Mouse (Mus musculus) midbrain, embryonic 11.5 days (tissue): ENCODE results near the gene Kif22. TPM values are rescaled to one million over a fixed set of nuclear protein-coding genes. Genes with fewer than 3 reads are reported as not detected.

ENCODE experiments used
- ATAC-seq: fragments of 200-750 bp; cut with Nextera tagmentation; 2 replicates; pipeline ENCODE4 v1.8.0; 2017; ENCODE audit warnings: moderate TSS enrichment, moderate library complexity; ENCODE audit not compliant: low FRiP score
- DNase-seq: peaks from one replicate; pipeline ENCODE4 v3.0.0; 2015; ENCODE audit warnings: low spot score; ENCODE audit errors: missing footprints
- H3K27ac ChIP-seq: fragments of 300-500 bp; sonication (generic); 2 replicates; pipeline ENCODE4 v1.5.1; 2014; ENCODE audit warnings: low read depth, low read length
- H3K27me3 ChIP-seq: fragments of 300-500 bp; sonication (generic); 2 replicates; pipeline ENCODE4 v1.6.1; 2014; ENCODE audit warnings: mild to moderate bottlenecking, low read length, moderate library complexity, mixed read lengths; ENCODE audit not compliant: control insufficient read depth, insufficient read depth
- H3K36me3 ChIP-seq: fragments of 300-500 bp; sonication (generic); 2 replicates; pipeline ENCODE4 v1.6.1; 2014; ENCODE audit warnings: mild to moderate bottlenecking, low read length, moderate library complexity, mixed read lengths; ENCODE audit not compliant: control insufficient read depth, insufficient read depth
- H3K4me1 ChIP-seq: fragments of 300-500 bp; sonication (generic); 2 replicates; pipeline ENCODE4 v1.6.1; 2014; ENCODE audit warnings: low read length; ENCODE audit not compliant: control insufficient read depth, insufficient read depth
- H3K4me2 ChIP-seq: fragments of 300-500 bp; sonication (generic); 2 replicates; pipeline ENCODE4 v1.6.1; 2014; ENCODE audit warnings: mild to moderate bottlenecking, moderate library complexity
- H3K4me3 ChIP-seq: fragments of 300-500 bp; sonication (generic); 2 replicates; pipeline ENCODE4 v1.5.1; 2014; ENCODE audit warnings: low read depth, low read length
- H3K9ac ChIP-seq: fragments of 300-500 bp; sonication (generic); 2 replicates; pipeline ENCODE4 v1.6.1; 2014; ENCODE audit warnings: low read length
- H3K9me3 ChIP-seq: fragments of 300-500 bp; sonication (generic); 2 replicates; pipeline ENCODE4 v1.6.1; 2016; ENCODE audit warnings: low read length; ENCODE audit not compliant: control insufficient read depth
- WGBS: fragments of 180-500 bp; shearing (Covaris S2); extraction: QIAGEN DNeasy Blood & Tissue Kit; methylation state at CpG from one replicate; pipeline ENCODE4 v1.1.7; 2014; 5-methylcytosine and 5-hydroxymethylcytosine counted together
- polyA plus RNA-seq: library from polyadenylated mRNA; unstranded; fragments of >200 nt; fragmentation: Nextera tagmentation; extraction: Ambion mirVana; gene quantifications from 2 replicates; pipeline ENCODE4 v1.2.1, GENCODE M21; 2014

Gene Kif22
- polyA plus RNA-seq, 1 experiment from 2014 or later: 195 TPM

DNA sequence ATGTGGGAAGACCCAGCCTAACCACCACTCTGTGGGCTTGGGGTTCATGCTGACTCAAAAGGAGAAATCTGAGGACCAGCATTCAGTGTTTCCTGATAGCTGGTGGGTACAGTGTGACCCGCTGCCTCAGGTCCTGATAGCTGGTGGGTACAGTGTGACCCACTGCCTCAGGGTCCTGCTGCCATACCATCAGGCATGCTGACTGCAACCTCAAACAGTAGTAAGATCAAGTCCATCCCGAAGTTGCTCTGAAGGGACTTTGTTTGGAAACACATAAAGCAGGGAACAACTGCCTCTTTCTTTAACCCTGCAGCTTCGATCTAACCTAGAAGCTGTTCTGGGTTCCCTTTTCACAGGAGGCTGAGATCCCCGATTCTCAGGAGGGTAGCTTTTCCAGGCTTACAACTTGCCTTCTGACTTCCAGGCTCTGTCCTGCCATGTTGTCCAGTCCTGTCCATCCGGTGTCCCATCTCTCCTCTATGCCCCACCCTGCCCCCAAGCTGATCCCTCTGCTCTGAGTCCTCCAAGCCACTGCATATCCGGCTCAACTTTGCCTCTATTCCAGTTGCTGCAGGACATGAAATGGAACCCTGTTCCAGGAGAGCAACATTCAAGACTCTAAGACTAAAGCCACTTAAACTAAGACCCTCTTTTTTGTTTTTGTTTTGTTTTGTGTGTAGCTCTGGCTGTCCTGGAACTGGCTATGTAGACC lies 34.8 kb downstream of the Kif22 start:
- Histone ChIP-seq H3K4me2 (no peak overlapping the region), H3K27ac (no peak overlapping the region), H3K9ac (no peak overlapping the region), H3K4me3 (no peak overlapping the region), H3K4me1 (no peaks in the 10 kb centered on the region), H3K9me3 (no peaks in the 10 kb centered on the region), H3K27me3 (no peaks in the 10 kb centered on the region), H3K36me3 (no peaks in the 10 kb centered on the region)
- DNase-seq: no peak
- 83% methylated on average over 6 of the region's 6 CpGs for WGBS
- ATAC-seq: no peak

DNA sequence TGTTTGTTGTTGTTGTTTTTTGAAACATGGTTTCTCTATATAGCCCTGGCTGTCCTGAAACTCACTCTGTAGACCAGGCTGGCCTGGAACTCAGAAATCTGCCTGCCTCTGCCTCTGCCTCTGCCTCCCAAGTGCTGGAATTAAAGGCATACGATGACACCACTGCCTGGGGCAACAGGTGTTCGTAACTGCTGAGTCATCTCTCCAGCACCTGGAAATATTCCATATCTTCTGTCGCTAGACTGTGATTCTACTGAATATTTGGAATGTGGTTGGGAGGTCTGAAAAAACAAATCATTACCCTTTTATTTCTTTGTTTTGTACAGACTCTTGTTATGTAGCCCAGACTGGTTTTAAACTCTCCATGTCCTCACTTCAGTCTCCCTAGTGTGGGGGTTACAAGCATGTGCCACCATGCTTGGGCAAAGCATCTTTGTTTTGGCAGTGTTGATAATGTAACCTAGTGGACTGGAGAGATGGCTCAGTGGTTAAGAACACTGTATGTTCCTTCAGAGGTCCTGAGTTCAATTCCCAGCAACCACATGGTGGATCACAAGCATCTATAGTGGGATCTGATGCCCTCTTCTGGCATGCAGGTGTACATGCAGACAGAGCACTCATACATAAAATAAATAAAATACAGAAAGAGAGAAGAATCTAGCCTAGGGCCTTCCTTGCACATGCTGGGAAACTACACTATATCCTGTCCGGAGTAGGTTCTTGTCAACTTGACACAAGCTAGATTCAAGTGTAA lies 38.0 kb downstream of the Kif22 start:
- WGBS: 92% methylated on average over 4 of the region's 4 CpGs
- H3K27ac ChIP-seq: no peak overlapping the region
- H3K27me3 ChIP-seq: no peaks in the 10 kb centered on the region
- DNase-seq: no peak
- H3K9ac ChIP-seq: no peak overlapping the region
- no peaks in the 10 kb centered on the region for H3K36me3 ChIP-seq
- no peaks in the 10 kb centered on the region for H3K4me1 ChIP-seq
- no peak overlapping the region for H3K4me3 ChIP-seq
- no peak for ATAC-seq
- H3K4me2 ChIP-seq: no peak overlapping the region
- H3K9me3 ChIP-seq: no peaks in the 10 kb centered on the region

DNA sequence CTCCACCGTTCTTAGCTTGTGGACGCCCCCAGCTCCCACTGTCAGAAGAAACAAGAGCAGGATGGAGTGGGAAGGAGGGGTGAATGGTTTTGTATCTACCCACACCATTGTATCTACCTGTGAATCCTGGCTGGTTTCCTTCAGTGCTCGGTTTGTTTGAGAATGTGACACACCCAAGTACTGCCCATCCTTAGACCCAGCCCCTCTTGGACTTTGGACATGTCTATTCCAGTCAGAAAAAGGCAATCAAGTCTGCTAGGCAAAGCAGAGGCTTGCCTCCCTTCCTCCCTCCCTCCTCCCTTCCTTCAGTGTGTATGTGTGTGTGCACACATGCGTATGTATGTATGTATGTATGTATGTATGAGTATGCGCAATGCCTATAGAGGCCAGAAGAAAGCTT lies 38.7 kb downstream of the Kif22 start:
- Histone ChIP-seq H3K9me3 (no peaks in the 10 kb centered on the region), H3K4me2 (no peak overlapping the region), H3K4me3 (no peak overlapping the region), H3K27ac (no peak overlapping the region), H3K36me3 (no peaks in the 10 kb centered on the region), H3K27me3 (no peaks in the 10 kb centered on the region), H3K4me1 (no peaks in the 10 kb centered on the region), H3K9ac (no peak overlapping the region)
- ATAC-seq: no peak
- no peak for DNase-seq
- 88% methylated on average over 5 of the region's 5 CpGs for WGBS

DNA sequence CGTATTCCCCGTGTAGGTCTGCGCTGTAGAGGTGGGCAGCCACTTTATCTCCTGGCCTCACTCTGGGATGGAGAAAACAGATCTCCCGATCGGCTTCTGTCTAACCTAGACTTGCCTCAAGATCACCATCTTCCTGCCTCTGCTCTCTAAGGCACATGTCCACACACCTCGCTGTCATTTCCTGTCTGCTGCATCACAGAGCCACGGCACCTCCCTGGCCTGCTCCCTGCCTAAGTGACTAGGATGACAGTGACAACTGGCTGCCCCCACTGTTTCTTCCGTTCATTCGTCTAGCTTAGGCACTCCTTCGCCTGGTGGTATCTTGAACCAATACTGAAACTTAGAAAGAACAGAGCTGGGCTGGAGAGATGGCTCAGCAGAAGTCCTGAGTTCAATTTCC lies 42.7 kb downstream of the Kif22 start:
- Histone ChIP-seq H3K9me3 (no peaks in the 10 kb centered on the region; the same call in 1 of the 2 replicates), H3K9ac (no peak overlapping the region), H3K27me3 (no peaks in the 10 kb centered on the region), H3K4me1 (no peaks in the 10 kb centered on the region), H3K36me3 (no peaks in the 10 kb centered on the region), H3K4me3 (no peak overlapping the region), H3K4me2 (no peak overlapping the region), H3K27ac (no peak overlapping the region)
- no peak for ATAC-seq
- peak; percentile 70 for DNase-seq
- WGBS: 85% methylated on average over 10 of the region's 10 CpGs

DNA sequence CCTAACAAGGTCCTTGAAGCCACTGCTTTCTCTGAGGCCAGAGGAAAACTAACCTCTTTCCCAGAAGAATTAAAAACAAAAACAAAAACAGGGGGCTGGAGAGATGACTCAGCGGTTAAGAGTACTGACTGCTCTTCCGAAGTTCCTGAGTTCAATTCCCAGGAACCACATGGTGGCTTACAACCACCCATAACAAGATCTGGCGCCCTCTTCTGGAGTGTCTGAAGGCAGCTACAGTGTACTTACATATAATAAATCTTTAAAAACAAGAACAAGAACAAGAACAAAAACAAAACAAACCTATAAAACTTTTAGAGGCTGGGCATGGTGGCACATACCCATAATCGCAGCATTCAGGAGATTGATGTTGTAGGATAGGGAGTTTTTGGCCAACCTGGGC lies 45.8 kb downstream of the Kif22 start:
- no peak overlapping the region for H3K27ac ChIP-seq
- ATAC-seq: no peak
- no peaks in the 10 kb centered on the region; the same call in 1 of the 2 replicates for H3K9me3 ChIP-seq
- no peaks in the 10 kb centered on the region for H3K4me1 ChIP-seq
- no peak overlapping the region for H3K4me3 ChIP-seq
- WGBS: 79% methylated on average over 4 of the region's 4 CpGs
- no peak overlapping the region for H3K4me2 ChIP-seq
- no peaks in the 10 kb centered on the region for H3K36me3 ChIP-seq
- no peak overlapping the region for H3K9ac ChIP-seq
- H3K27me3 ChIP-seq: no peaks in the 10 kb centered on the region
- no peak for DNase-seq

DNA sequence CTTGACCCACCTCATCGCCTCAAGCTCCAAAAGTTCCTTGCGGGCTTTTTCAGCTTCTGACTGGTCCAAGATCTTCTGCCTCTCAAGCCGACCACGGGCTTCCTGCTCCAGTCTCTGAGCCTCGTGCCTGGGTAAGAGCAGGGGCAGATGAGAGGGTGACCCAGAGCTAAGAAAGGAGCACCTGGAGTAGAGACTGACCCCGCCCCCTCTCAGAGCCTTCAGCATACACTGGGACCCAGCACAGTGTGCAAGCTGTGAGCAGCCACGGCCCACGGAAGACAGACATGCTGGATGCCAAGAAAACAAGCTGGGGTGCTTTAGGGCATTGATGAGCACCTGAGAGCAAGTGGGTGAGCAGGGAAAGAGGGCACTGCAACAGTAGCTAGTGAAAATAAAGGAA lies 53.5 kb downstream of the Kif22 start:
- ATAC-seq: no peak
- WGBS: 70% methylated on average over 8 of the region's 8 CpGs
- H3K4me3 ChIP-seq: no peak overlapping the region
- H3K4me1 ChIP-seq: no peaks in the 10 kb centered on the region
- no peak for DNase-seq
- H3K9me3 ChIP-seq: no peaks in the 10 kb centered on the region
- no peaks in the 10 kb centered on the region for H3K36me3 ChIP-seq
- no peak overlapping the region for H3K9ac ChIP-seq
- no peaks in the 10 kb centered on the region for H3K27me3 ChIP-seq
- no peak overlapping the region for H3K4me2 ChIP-seq
- no peak overlapping the region for H3K27ac ChIP-seq

DNA sequence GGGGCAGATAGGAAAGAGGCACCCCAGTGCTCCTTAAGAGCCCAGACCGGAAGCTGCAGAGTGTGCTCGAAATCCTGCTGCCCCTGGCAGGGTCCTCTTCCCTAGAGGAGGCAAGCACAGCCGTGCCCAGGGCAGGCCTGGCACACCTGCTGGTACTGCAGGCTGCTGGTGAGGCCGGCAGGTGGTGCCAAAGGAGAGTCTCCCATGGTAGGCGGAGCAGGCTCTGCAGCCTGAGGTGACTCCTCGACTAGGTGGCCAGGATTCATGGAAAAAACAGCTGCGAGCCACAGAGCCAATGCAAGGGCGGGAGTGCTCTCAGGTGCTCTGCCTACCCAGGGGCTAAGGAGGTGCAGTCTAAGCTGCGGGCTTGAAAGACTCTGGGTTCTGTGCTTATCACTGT lies 56.0 kb downstream of the Kif22 start:
- H3K36me3 ChIP-seq: no peaks in the 10 kb centered on the region
- no peak overlapping the region for H3K27ac ChIP-seq
- H3K9me3 ChIP-seq: no peaks in the 10 kb centered on the region
- H3K4me1 ChIP-seq: no peaks in the 10 kb centered on the region
- no peak overlapping the region for H3K9ac ChIP-seq
- H3K4me3 ChIP-seq: no peak overlapping the region
- H3K27me3 ChIP-seq: no peaks in the 10 kb centered on the region
- no peak for ATAC-seq
- WGBS: 51% methylated on average over 9 of the region's 9 CpGs
- H3K4me2 ChIP-seq: no peak overlapping the region
- DNase-seq: no peak

DNA sequence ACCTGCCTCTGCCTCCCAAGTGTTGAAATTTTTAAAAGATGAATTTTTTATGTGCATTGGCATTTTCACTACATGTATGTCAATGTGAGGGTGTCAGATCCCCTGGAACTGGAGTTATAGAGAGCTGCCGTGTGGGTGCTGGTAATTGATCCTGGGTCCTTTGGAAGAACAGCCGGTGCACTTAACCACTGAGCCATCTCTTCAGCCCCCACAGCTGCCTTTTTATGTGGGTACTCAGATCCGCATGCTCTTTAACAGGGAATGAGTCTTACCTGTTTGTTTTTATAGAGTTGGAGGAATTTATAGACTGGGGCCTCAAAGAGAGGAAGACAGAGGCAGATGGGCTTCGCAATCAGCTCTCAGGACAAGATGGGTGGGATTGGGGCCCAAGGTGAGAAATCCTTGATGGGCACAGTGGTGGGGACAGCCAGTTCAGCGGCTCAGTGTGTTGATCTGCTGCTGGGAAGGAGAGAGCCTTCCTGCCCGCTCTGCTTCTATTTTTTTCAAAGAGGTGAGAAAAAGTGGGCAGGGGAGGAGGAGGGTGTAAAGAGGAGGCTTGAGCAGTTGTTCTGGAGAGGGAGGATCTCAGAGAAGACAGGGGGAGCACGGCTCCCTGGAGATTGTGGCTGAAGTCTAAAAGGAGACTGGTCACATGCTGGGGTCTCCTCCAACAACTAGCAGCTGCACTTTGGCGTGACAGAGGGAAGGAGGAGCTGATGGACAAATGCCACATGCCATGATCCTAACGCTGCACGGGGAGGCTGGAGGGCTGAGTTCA lies 57.4 kb downstream of the Kif22 start:
- Histone ChIP-seq H3K4me3 (no peak overlapping the region), H3K4me2 (no peak overlapping the region), H3K36me3 (peaks cover 4% of the 10 kb centered on the region), H3K9ac (no peak overlapping the region), H3K4me1 (no peaks in the 10 kb centered on the region), H3K9me3 (no peaks in the 10 kb centered on the region), H3K27me3 (no peaks in the 10 kb centered on the region), H3K27ac (no peak overlapping the region)
- ATAC-seq (no peak), DNase-seq (no peak)
- WGBS: 61% methylated on average over 10 of the region's 10 CpGs

DNA sequence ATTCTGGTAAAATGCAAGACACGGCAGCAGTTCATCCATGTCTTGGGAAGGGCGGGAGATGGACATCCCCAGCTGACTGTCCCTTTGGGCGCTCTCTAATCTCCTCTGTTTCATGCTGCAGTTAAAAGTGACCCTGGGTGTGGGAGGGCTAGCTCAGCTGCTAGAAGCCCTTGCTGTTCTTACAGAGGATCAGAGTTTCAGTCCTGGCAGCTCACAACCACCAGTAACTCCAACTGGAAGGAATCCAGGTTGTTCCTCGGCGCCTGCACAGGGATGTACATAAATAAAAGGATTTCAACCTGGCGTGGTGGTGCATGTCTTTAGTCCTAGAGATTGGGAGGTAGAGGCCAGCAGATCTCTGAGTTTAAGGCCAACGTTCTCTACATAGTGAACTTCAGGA lies 59.2 kb downstream of the Kif22 start:
- Histone ChIP-seq H3K27ac (no peak overlapping the region), H3K27me3 (no peaks in the 10 kb centered on the region), H3K9ac (no peak overlapping the region), H3K4me1 (no peaks in the 10 kb centered on the region), H3K9me3 (no peaks in the 10 kb centered on the region), H3K36me3 (peaks cover 11% of the 10 kb centered on the region), H3K4me3 (no peak overlapping the region), H3K4me2 (no peak overlapping the region)
- DNase-seq (no peak), ATAC-seq (no peak)
- WGBS: 85% methylated on average over 7 of the region's 7 CpGs
